Mouse (Mus musculus) retina, postnatal 1 day (tissue): ENCODE measurements around the gene Hivep3.

Experiments
- DNase-seq: peaks from one replicate; pipeline ENCODE4 v3.0.0-alpha.2; 2012

The Hivep3 gene

GRCm38 (mm10) chr4:120027671-120028070 lies 294.1 kb downstream of the Hivep3 start:
- DNase-seq = no peak

GRCm38 (mm10) chr4:120029937-120030336 lies 296.4 kb downstream of the Hivep3 start:
- no peak for DNase-seq

- peak; percentile 84 for DNase-seq
Observed at GRCm38 (mm10) chr4:120032320-120032983, 298.9 kb downstream of the Hivep3 start.

GRCm38 (mm10) chr4:120032984-120033355 lies 299.4 kb downstream of the Hivep3 start:
- no peak for DNase-seq

- DNase-seq = no peak
Observed at GRCm38 (mm10) chr4:120036294-120036693, 302.7 kb downstream of the Hivep3 start.

- no peak for DNase-seq
Observed at GRCm38 (mm10) chr4:120037007-120037406, 303.4 kb downstream of the Hivep3 start.

GRCm38 (mm10) chr4:120041520-120041919 lies 307.9 kb downstream of the Hivep3 start:
- no peak for DNase-seq

GRCm38 (mm10) chr4:120042480-120042879 lies 308.9 kb downstream of the Hivep3 start:
- DNase-seq = no peak

GRCm38 (mm10) chr4:120044612-120045011 lies 311.0 kb downstream of the Hivep3 start:
- DNase-seq = no peak

GRCm38 (mm10) chr4:120045131-120045537 lies 311.6 kb downstream of the Hivep3 start:
- DNase-seq = no peak

- no peak for DNase-seq
Observed at GRCm38 (mm10) chr4:120045871-120046270, 312.3 kb downstream of the Hivep3 start.

- DNase-seq = no peak
Observed at GRCm38 (mm10) chr4:120047060-120047459, 313.5 kb downstream of the Hivep3 start.

GRCm38 (mm10) chr4:120048274-120048673 lies 314.7 kb downstream of the Hivep3 start:
- DNase-seq = no peak

- no peak for DNase-seq
Observed at GRCm38 (mm10) chr4:120049857-120050256, 316.3 kb downstream of the Hivep3 start.

- DNase-seq = no peak
Observed at GRCm38 (mm10) chr4:120052481-120052880, 318.9 kb downstream of the Hivep3 start.

- no peak for DNase-seq
Observed at GRCm38 (mm10) chr4:120053026-120054005, 319.7 kb downstream of the Hivep3 start.

- DNase-seq = no peak
Observed at GRCm38 (mm10) chr4:120054145-120054544, 320.6 kb downstream of the Hivep3 start.

- DNase-seq = no peak
Observed at GRCm38 (mm10) chr4:120056451-120056850, 322.9 kb downstream of the Hivep3 start.

GRCm38 (mm10) chr4:120057529-120057928 lies 323.9 kb downstream of the Hivep3 start:
- DNase-seq = no peak

- DNase-seq = no peak
Observed at GRCm38 (mm10) chr4:120058157-120058556, 324.6 kb downstream of the Hivep3 start.

- no peak for DNase-seq
Observed at GRCm38 (mm10) chr4:120058794-120059193, 325.2 kb downstream of the Hivep3 start.

GRCm38 (mm10) chr4:120061727-120062126 lies 328.1 kb downstream of the Hivep3 start:
- DNase-seq = no peak

- no peak for DNase-seq
Observed at GRCm38 (mm10) chr4:120062198-120062597, 328.6 kb downstream of the Hivep3 start.

GRCm38 (mm10) chr4:120062754-120063153 lies 329.2 kb downstream of the Hivep3 start:
- no peak for DNase-seq
